Mouse (Mus musculus) heart, adult 2 months (tissue): ENCODE results near the gene Cracr2a.

Source experiments
- CTCF ChIP-seq: fragments of 200-600 bp; IDR thresholded peaks from 2 replicates; pipeline ENCODE4 v1.8.1; 2022; ENCODE audit warnings: antibody characterized with exemption, mild to moderate bottlenecking, moderate library complexity
- EP300 ChIP-seq: fragments of 200-500 bp; IDR thresholded peaks from 2 replicates; pipeline ENCODE4 v1.6.1; 2011; ENCODE audit warnings: low read depth, low read length, control low read depth; ENCODE audit not compliant: insufficient read depth
- POLR2A ChIP-seq: fragments of 200-500 bp; IDR thresholded peaks from 2 replicates; pipeline ENCODE4 v1.6.1; 2011; ENCODE audit warnings: mild to moderate bottlenecking, low read depth, low read length, control low read depth; ENCODE audit not compliant: insufficient read depth

GRCm38 (mm10) chr6:127605067-127606025, 44.2 kb downstream of the Cracr2a start:
- no peak for TF ChIP-seq CTCF
- no peak for TF ChIP-seq EP300
- TF ChIP-seq POLR2A, result no peak
